Mouse (Mus musculus): Measurements from ENCODE around the gene Ptx4. TPM values are rescaled to one million over a fixed set of nuclear protein-coding genes. Genes with fewer than 3 reads are reported as not detected.

Gene Ptx4
- polyA plus RNA-seq, 1 experiment from 2014 or later = not detected

- Histone ChIP-seq H3K4me2 (replicated peaks; ENCODE audit: low read depth, low read length) (no peak overlapping the region), H3K27ac (ENCODE audit: low read depth, low read length) (no peak overlapping the region), H3K4me1 (replicated peaks; ENCODE audit: control insufficient read depth, insufficient read depth, low read length) (no peaks in the 10 kb centered on the region), H3K9ac (ENCODE audit: low read depth, low read length) (no peak overlapping the region), H3K4me3 (ENCODE audit: low read depth, low read length) (no peak overlapping the region), H3K36me3 (ENCODE audit: control insufficient read depth, insufficient read depth, low read length) (no peaks in the 10 kb centered on the region), H3K9me3 (ENCODE audit: control insufficient read depth, low read length) (no peaks in the 10 kb centered on the region), H3K27me3 (ENCODE audit: control insufficient read depth, insufficient read depth, low read length) (no peaks in the 10 kb centered on the region)
- DNase-seq (ENCODE audit: low spot score) = no peak
- no peak for ATAC-seq (ENCODE audit: low FRiP score)
- WGBS = 81% methylated on average over 13 of the region's 13 CpGs
These were observed 35.6 kb upstream of the Ptx4 start for GRCm38 (mm10) chr17:25084835-25085385.

GRCm38 (mm10) chr17:25086724-25087123, 33.8 kb upstream of the Ptx4 start:
- H3K9me3 ChIP-seq (ENCODE audit: control insufficient read depth, low read length) = no peaks in the 10 kb centered on the region
- no peak overlapping the region for H3K27ac ChIP-seq (ENCODE audit: low read depth, low read length)
- H3K9ac ChIP-seq (ENCODE audit: low read depth, low read length) = no peak overlapping the region
- no peak overlapping the region for H3K4me2 ChIP-seq (replicated peaks; ENCODE audit: low read depth, low read length)
- H3K4me1 ChIP-seq (replicated peaks; ENCODE audit: control insufficient read depth, insufficient read depth, low read length) = no peaks in the 10 kb centered on the region
- H3K36me3 ChIP-seq (ENCODE audit: control insufficient read depth, insufficient read depth, low read length) = no peaks in the 10 kb centered on the region
- no peak for ATAC-seq (ENCODE audit: low FRiP score)
- WGBS = 93% methylated on average over 7 of the region's 7 CpGs
- no peak overlapping the region for H3K4me3 ChIP-seq (ENCODE audit: low read depth, low read length)
- no peaks in the 10 kb centered on the region for H3K27me3 ChIP-seq (ENCODE audit: control insufficient read depth, insufficient read depth, low read length)
- DNase-seq (ENCODE audit: low spot score) = no peak

GRCm38 (mm10) chr17:25089158-25089557, 31.4 kb upstream of the Ptx4 start:
- Histone ChIP-seq H3K4me1 (replicated peaks; ENCODE audit: control insufficient read depth, insufficient read depth, low read length) (no peaks in the 10 kb centered on the region), H3K9me3 (ENCODE audit: control insufficient read depth, low read length) (no peaks in the 10 kb centered on the region), H3K36me3 (ENCODE audit: control insufficient read depth, insufficient read depth, low read length) (no peaks in the 10 kb centered on the region), H3K4me3 (ENCODE audit: low read depth, low read length) (no peak overlapping the region), H3K9ac (ENCODE audit: low read depth, low read length) (no peak overlapping the region), H3K4me2 (replicated peaks; ENCODE audit: low read depth, low read length) (no peak overlapping the region), H3K27ac (ENCODE audit: low read depth, low read length) (no peak overlapping the region), H3K27me3 (ENCODE audit: control insufficient read depth, insufficient read depth, low read length) (no peaks in the 10 kb centered on the region)
- no peak for ATAC-seq (ENCODE audit: low FRiP score)
- DNase-seq (ENCODE audit: low spot score) = no peak
- WGBS = 95% methylated on average over 10 of the region's 10 CpGs

- 94% methylated on average over 10 of the region's 10 CpGs for WGBS
- H3K27me3 ChIP-seq (ENCODE audit: control insufficient read depth, insufficient read depth, low read length) = no peaks in the 10 kb centered on the region
- H3K4me1 ChIP-seq (replicated peaks; ENCODE audit: control insufficient read depth, insufficient read depth, low read length) = no peaks in the 10 kb centered on the region
- H3K9me3 ChIP-seq (ENCODE audit: control insufficient read depth, low read length) = no peaks in the 10 kb centered on the region
- no peak overlapping the region for H3K4me3 ChIP-seq (ENCODE audit: low read depth, low read length)
- DNase-seq (ENCODE audit: low spot score) (no peak), ATAC-seq (ENCODE audit: low FRiP score) (no peak)
- H3K36me3 ChIP-seq (ENCODE audit: control insufficient read depth, insufficient read depth, low read length) = no peaks in the 10 kb centered on the region
- H3K4me2 ChIP-seq (replicated peaks; ENCODE audit: low read depth, low read length) = no peak overlapping the region
- H3K9ac ChIP-seq (ENCODE audit: low read depth, low read length) = no peak overlapping the region
- no peak overlapping the region for H3K27ac ChIP-seq (ENCODE audit: low read depth, low read length)
These were observed 30.1 kb upstream of the Ptx4 start for GRCm38 (mm10) chr17:25090450-25090849.

- no peak overlapping the region for H3K4me3 ChIP-seq (ENCODE audit: low read depth, low read length)
- ATAC-seq (ENCODE audit: low FRiP score) (no peak), DNase-seq (ENCODE audit: low spot score) (no peak)
- H3K9me3 ChIP-seq (ENCODE audit: control insufficient read depth, low read length) = no peaks in the 10 kb centered on the region
- peaks cover 3% of the 10 kb centered on the region; the same call in 1 of the 2 replicates for H3K36me3 ChIP-seq (ENCODE audit: control insufficient read depth, insufficient read depth, low read length)
- WGBS = 89% methylated on average over 2 of the region's 2 CpGs
- no peak overlapping the region for H3K27ac ChIP-seq (ENCODE audit: low read depth, low read length)
- H3K9ac ChIP-seq (ENCODE audit: low read depth, low read length) = no peak overlapping the region
- no peak overlapping the region for H3K4me2 ChIP-seq (replicated peaks; ENCODE audit: low read depth, low read length)
- H3K4me1 ChIP-seq (replicated peaks; ENCODE audit: control insufficient read depth, insufficient read depth, low read length) = no peaks in the 10 kb centered on the region
- no peaks in the 10 kb centered on the region for H3K27me3 ChIP-seq (ENCODE audit: control insufficient read depth, insufficient read depth, low read length)
These were observed 24.3 kb upstream of the Ptx4 start for GRCm38 (mm10) chr17:25096221-25096620.

- no peaks in the 10 kb centered on the region for H3K4me1 ChIP-seq (replicated peaks; ENCODE audit: control insufficient read depth, insufficient read depth, low read length)
- H3K9me3 ChIP-seq (ENCODE audit: control insufficient read depth, low read length) = no peaks in the 10 kb centered on the region
- no peak overlapping the region for H3K9ac ChIP-seq (ENCODE audit: low read depth, low read length)
- no peak overlapping the region for H3K27ac ChIP-seq (ENCODE audit: low read depth, low read length)
- no peak for ATAC-seq (ENCODE audit: low FRiP score)
- WGBS = 92% methylated on average over 6 of the region's 6 CpGs
- H3K36me3 ChIP-seq (ENCODE audit: control insufficient read depth, insufficient read depth, low read length) = peaks cover 3% of the 10 kb centered on the region
- no peak overlapping the region for H3K4me3 ChIP-seq (ENCODE audit: low read depth, low read length)
- DNase-seq (ENCODE audit: low spot score) = no peak
- no peak overlapping the region for H3K4me2 ChIP-seq (replicated peaks; ENCODE audit: low read depth, low read length)
- H3K27me3 ChIP-seq (ENCODE audit: control insufficient read depth, insufficient read depth, low read length) = no peaks in the 10 kb centered on the region
These were observed 20.5 kb upstream of the Ptx4 start for GRCm38 (mm10) chr17:25100052-25100451.

- Histone ChIP-seq H3K9me3 (ENCODE audit: control insufficient read depth, low read length) (no peaks in the 10 kb centered on the region), H3K4me1 (replicated peaks; ENCODE audit: control insufficient read depth, insufficient read depth, low read length) (no peaks in the 10 kb centered on the region), H3K27me3 (ENCODE audit: control insufficient read depth, insufficient read depth, low read length) (no peaks in the 10 kb centered on the region), H3K36me3 (ENCODE audit: control insufficient read depth, insufficient read depth, low read length) (peaks cover 3% of the 10 kb centered on the region), H3K4me3 (ENCODE audit: low read depth, low read length) (no peak overlapping the region), H3K9ac (ENCODE audit: low read depth, low read length) (no peak overlapping the region), H3K27ac (ENCODE audit: low read depth, low read length) (no peak overlapping the region), H3K4me2 (replicated peaks; ENCODE audit: low read depth, low read length) (no peak overlapping the region)
- WGBS = 95% methylated on average over 11 of the region's 11 CpGs
- no peak for ATAC-seq (ENCODE audit: low FRiP score)
- DNase-seq (ENCODE audit: low spot score) = no peak
These were observed 19.2 kb upstream of the Ptx4 start for GRCm38 (mm10) chr17:25101338-25101737.

GRCm38 (mm10) chr17:25107786-25108185, 12.8 kb upstream of the Ptx4 start:
- Histone ChIP-seq H3K4me2 (replicated peaks; ENCODE audit: low read depth, low read length) (no peak overlapping the region), H3K9me3 (ENCODE audit: control insufficient read depth, low read length) (no peaks in the 10 kb centered on the region), H3K4me1 (replicated peaks; ENCODE audit: control insufficient read depth, insufficient read depth, low read length) (no peaks in the 10 kb centered on the region), H3K9ac (ENCODE audit: low read depth, low read length) (no peak overlapping the region), H3K27ac (ENCODE audit: low read depth, low read length) (no peak overlapping the region), H3K27me3 (ENCODE audit: control insufficient read depth, insufficient read depth, low read length) (no peaks in the 10 kb centered on the region), H3K36me3 (ENCODE audit: control insufficient read depth, insufficient read depth, low read length) (peaks cover 3% of the 10 kb centered on the region; the same call in 1 of the 2 replicates), H3K4me3 (ENCODE audit: low read depth, low read length) (no peak overlapping the region)
- 86% methylated on average over 9 of the region's 16 CpGs for WGBS
- DNase-seq (ENCODE audit: low spot score) = no peak
- ATAC-seq (ENCODE audit: low FRiP score) = no peak

- 91% methylated on average over 2 of the region's 2 CpGs for WGBS
- no peak for ATAC-seq (ENCODE audit: low FRiP score)
- DNase-seq (ENCODE audit: low spot score) = peak; percentile 53
These were observed 11.0 kb upstream of the Ptx4 start for GRCm38 (mm10) chr17:25109578-25109977.

More at GRCm38 (mm10) chr17:25109578-25109977, 11.0 kb upstream of the Ptx4 start:
- Histone ChIP-seq H3K9ac (ENCODE audit: low read depth, low read length) (no peak overlapping the region), H3K4me3 (ENCODE audit: low read depth, low read length) (no peak overlapping the region), H3K36me3 (ENCODE audit: control insufficient read depth, insufficient read depth, low read length) (peaks cover 3% of the 10 kb centered on the region; the same call in 1 of the 2 replicates), H3K4me1 (replicated peaks; ENCODE audit: control insufficient read depth, insufficient read depth, low read length) (no peaks in the 10 kb centered on the region), H3K27me3 (ENCODE audit: control insufficient read depth, insufficient read depth, low read length) (no peaks in the 10 kb centered on the region), H3K27ac (ENCODE audit: low read depth, low read length) (no peak overlapping the region), H3K4me2 (replicated peaks; ENCODE audit: low read depth, low read length) (no peak overlapping the region), H3K9me3 (ENCODE audit: control insufficient read depth, low read length) (no peaks in the 10 kb centered on the region)
